Mouse (Mus musculus): ENCODE results near the gene Myh10.

Myh10 gene

GRCm38 (mm10) chr11:68859943-68860593 lies 168.7 kb downstream of the Myh10 start:
- DNase-seq (ENCODE audit: low read depth, low spot score): no peak

- DNase-seq (ENCODE audit: low read depth, low spot score): no peak
Measured at GRCm38 (mm10) chr11:68862260-68862659, 170.9 kb downstream of the Myh10 start.

- DNase-seq (ENCODE audit: low read depth, low spot score): no peak
Measured at GRCm38 (mm10) chr11:68863631-68864091, 172.3 kb downstream of the Myh10 start.

- DNase-seq (ENCODE audit: low read depth, low spot score): no peak
Measured at GRCm38 (mm10) chr11:68864544-68865189, 173.3 kb downstream of the Myh10 start.
